Mouse (Mus musculus): ENCODE data around the gene Adgrv1. TPM values are rescaled to one million over a fixed set of nuclear protein-coding genes. Genes with fewer than 3 reads are reported as not detected.
"Not testable (repeated sequence)": the region's sequence is repeated elsewhere in the genome, so short reads cannot be mapped to it uniquely, and the experiment has no call there.

Gene Adgrv1
- total and polyA plus RNA-seq, 3 experiments: 0.58 to 2.0 (median 1.2) TPM

- not testable (repeated sequence) for DNase-seq
Observed at GRCm38 (mm10) chr13:81627861-81628260, 5.1 kb downstream of the Adgrv1 start.

- DNase-seq: no peak
Observed at GRCm38 (mm10) chr13:81610349-81610748, 22.6 kb downstream of the Adgrv1 start.

GRCm38 (mm10) chr13:81606991-81607390, 26.0 kb downstream of the Adgrv1 start:
- no peak for DNase-seq

- no peak for DNase-seq
Observed at GRCm38 (mm10) chr13:81596910-81597607, 35.9 kb downstream of the Adgrv1 start.

GRCm38 (mm10) chr13:81578692-81579091, 54.3 kb downstream of the Adgrv1 start:
- no peak for DNase-seq

GRCm38 (mm10) chr13:81570241-81570821, 62.6 kb downstream of the Adgrv1 start:
- DNase-seq: peak; percentile 1

GRCm38 (mm10) chr13:81550024-81550423, 82.9 kb downstream of the Adgrv1 start:
- DNase-seq: no peak

GRCm38 (mm10) chr13:81534916-81535315, 98.0 kb downstream of the Adgrv1 start:
- DNase-seq: peak; percentile 5

GRCm38 (mm10) chr13:81526687-81527086, 106.3 kb downstream of the Adgrv1 start:
- no peak for DNase-seq

GRCm38 (mm10) chr13:81510142-81510541, 122.8 kb downstream of the Adgrv1 start:
- no peak for DNase-seq

GRCm38 (mm10) chr13:81497035-81497434, 135.9 kb downstream of the Adgrv1 start:
- no peak for DNase-seq

- no peak for DNase-seq
Observed at GRCm38 (mm10) chr13:81491971-81492370, 141.0 kb downstream of the Adgrv1 start.

GRCm38 (mm10) chr13:81486980-81487379, 146.0 kb downstream of the Adgrv1 start:
- no peak for DNase-seq

GRCm38 (mm10) chr13:81473750-81474149, 159.2 kb downstream of the Adgrv1 start:
- DNase-seq: no peak

- no peak for DNase-seq
Observed at GRCm38 (mm10) chr13:81466661-81467060, 166.3 kb downstream of the Adgrv1 start.

GRCm38 (mm10) chr13:81465794-81466193, 167.2 kb downstream of the Adgrv1 start:
- DNase-seq: no peak

GRCm38 (mm10) chr13:81449630-81450029, 183.3 kb downstream of the Adgrv1 start:
- no peak for DNase-seq

GRCm38 (mm10) chr13:81449198-81449597, 183.8 kb downstream of the Adgrv1 start:
- no peak for DNase-seq

- DNase-seq: no peak
Observed at GRCm38 (mm10) chr13:81441412-81441811, 191.5 kb downstream of the Adgrv1 start.

GRCm38 (mm10) chr13:81439390-81440025, 193.4 kb downstream of the Adgrv1 start:
- DNase-seq: peak; percentile 64

GRCm38 (mm10) chr13:81437088-81437487, 195.9 kb downstream of the Adgrv1 start:
- DNase-seq: no peak

GRCm38 (mm10) chr13:81426896-81427755, 205.8 kb downstream of the Adgrv1 start:
- peak; percentile 51 for DNase-seq

Measured in adrenal gland, adult 2 months (tissue).